Mouse (Mus musculus): ENCODE data around the gene Cabp2. TPM values are rescaled to one million over a fixed set of nuclear protein-coding genes. Genes with fewer than 3 reads are reported as not detected.

The Cabp2 gene
- polyA plus RNA-seq, 1 experiment, result not detected

- H3K4me3 ChIP-seq (ENCODE audit: insufficient read depth, low read length), result no peak overlapping the region
- H3K27ac ChIP-seq (ENCODE audit: insufficient read depth, low read length), result no peak overlapping the region
- TF ChIP-seq CTCF (IDR thresholded peaks at IDR 0.05; ENCODE audit: borderline replicate concordance, insufficient read depth, low read length), result no peak
- no peak for TF ChIP-seq POLR2A (IDR thresholded peaks at IDR 0.05; ENCODE audit: low read depth, low read length)
- H3K4me1 ChIP-seq (ENCODE audit: control insufficient read depth, insufficient read depth, low read length), result no peaks in the 10 kb centered on the region
Measured at GRCm38 (mm10) chr19:4091383-4091782, 10.0 kb downstream of the Cabp2 start.

DNA sequence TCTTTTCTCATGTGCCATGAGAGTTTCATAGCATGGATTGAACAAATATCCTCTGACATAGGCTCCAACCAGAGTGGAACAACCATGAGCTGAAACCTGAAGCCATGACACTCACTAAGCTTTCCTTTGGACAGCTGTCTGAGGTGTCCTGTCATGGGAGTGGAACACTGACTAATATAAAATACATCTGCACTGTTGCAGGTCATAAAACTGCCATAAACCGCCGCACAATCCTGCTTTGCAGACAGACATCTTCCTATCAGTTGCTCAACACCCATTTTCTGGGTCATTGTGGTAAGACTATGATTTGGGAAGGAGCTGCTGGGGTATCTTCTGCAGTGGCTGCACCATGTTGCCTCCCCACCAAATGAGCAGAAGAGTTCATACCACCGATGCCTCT, 11.4 kb downstream of the Cabp2 start:
- no peak for TF ChIP-seq POLR2A (IDR thresholded peaks at IDR 0.05; ENCODE audit: low read depth, low read length)
- no peak for TF ChIP-seq CTCF (IDR thresholded peaks at IDR 0.05; ENCODE audit: borderline replicate concordance, insufficient read depth, low read length)
- no peak overlapping the region for H3K4me3 ChIP-seq (ENCODE audit: insufficient read depth, low read length)
- H3K4me1 ChIP-seq (ENCODE audit: control insufficient read depth, insufficient read depth, low read length), result no peaks in the 10 kb centered on the region
- H3K27ac ChIP-seq (ENCODE audit: insufficient read depth, low read length), result no peak overlapping the region

DNA sequence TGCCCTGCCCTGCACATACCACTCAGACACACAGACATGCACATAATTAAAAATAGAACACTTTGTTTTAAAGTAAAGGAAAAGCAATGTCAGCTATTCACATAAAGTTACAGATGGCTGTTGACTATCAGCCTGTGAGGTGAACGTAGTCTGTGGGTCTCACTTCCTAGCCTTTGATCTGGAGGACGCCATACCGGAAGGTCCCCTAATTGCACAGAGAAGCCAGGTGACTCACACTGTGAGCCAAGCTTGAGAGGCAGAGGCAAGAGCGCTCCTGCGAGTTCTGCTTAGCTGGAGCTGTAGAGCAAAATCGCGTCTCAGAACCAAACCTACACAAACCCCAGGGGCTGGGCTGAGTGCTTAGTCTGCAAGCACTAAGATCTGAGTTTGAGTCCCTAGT, 12.4 kb downstream of the Cabp2 start:
- Histone ChIP-seq H3K4me1 (ENCODE audit: control insufficient read depth, insufficient read depth, low read length) (no peaks in the 10 kb centered on the region), H3K4me3 (ENCODE audit: insufficient read depth, low read length) (no peak overlapping the region)
- TF ChIP-seq CTCF (IDR thresholded peaks at IDR 0.05; ENCODE audit: borderline replicate concordance, insufficient read depth, low read length) (no peak), POLR2A (IDR thresholded peaks at IDR 0.05; ENCODE audit: low read depth, low read length) (no peak)

DNA sequence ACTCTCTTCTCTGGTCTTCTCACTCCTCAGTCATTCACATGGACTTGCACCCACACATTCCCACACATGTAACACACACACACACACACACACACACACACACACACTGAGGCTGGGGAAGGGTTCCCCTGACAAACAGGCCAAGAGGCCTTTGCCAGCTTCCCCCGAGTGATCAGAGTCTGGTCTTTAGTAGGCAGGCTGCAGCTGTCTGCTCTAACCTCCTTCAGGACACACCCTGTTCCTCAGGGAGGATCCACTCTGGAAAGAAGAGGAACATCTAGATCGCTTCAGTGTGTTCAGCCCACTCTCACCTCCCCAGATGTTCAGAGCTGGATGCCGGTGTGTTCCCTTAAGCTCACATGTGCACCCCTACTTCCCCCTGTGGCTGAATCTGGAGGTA, 13.0 kb downstream of the Cabp2 start:
- Histone ChIP-seq H3K27ac (ENCODE audit: insufficient read depth, low read length) (no peak overlapping the region), H3K4me3 (ENCODE audit: insufficient read depth, low read length) (no peak overlapping the region), H3K4me1 (ENCODE audit: control insufficient read depth, insufficient read depth, low read length) (peaks cover 2% of the 10 kb centered on the region; the same call in 1 of the 2 replicates)
- TF ChIP-seq CTCF (IDR thresholded peaks at IDR 0.05; ENCODE audit: borderline replicate concordance, insufficient read depth, low read length) (no peak), POLR2A (IDR thresholded peaks at IDR 0.05; ENCODE audit: low read depth, low read length) (no peak)

More for the DNA sequence above, 12.4 kb downstream of the Cabp2 start:
- H3K27ac ChIP-seq (ENCODE audit: insufficient read depth, low read length), result no peak overlapping the region

- H3K4me1 ChIP-seq (ENCODE audit: control insufficient read depth, insufficient read depth, low read length), result peaks cover 5% of the 10 kb centered on the region; the same call in 1 of the 2 replicates
- no peak for TF ChIP-seq CTCF (IDR thresholded peaks at IDR 0.05; ENCODE audit: borderline replicate concordance, insufficient read depth, low read length)
- TF ChIP-seq POLR2A (IDR thresholded peaks at IDR 0.05; ENCODE audit: low read depth, low read length), result no peak
Measured at GRCm38 (mm10) chr19:4094774-4095303, 13.5 kb downstream of the Cabp2 start.

GRCm38 (mm10) chr19:4095802-4096201, 14.4 kb downstream of the Cabp2 start:
- Histone ChIP-seq H3K4me3 (ENCODE audit: insufficient read depth, low read length) (no peak overlapping the region), H3K27ac (ENCODE audit: insufficient read depth, low read length) (no peak overlapping the region), H3K4me1 (ENCODE audit: control insufficient read depth, insufficient read depth, low read length) (peaks cover 5% of the 10 kb centered on the region; the same call in 1 of the 2 replicates)
- TF ChIP-seq CTCF (IDR thresholded peaks at IDR 0.05; ENCODE audit: borderline replicate concordance, insufficient read depth, low read length) (no peak), POLR2A (IDR thresholded peaks at IDR 0.05; ENCODE audit: low read depth, low read length) (no peak)

More at GRCm38 (mm10) chr19:4094774-4095303, 13.5 kb downstream of the Cabp2 start:
- Histone ChIP-seq H3K4me3 (ENCODE audit: insufficient read depth, low read length) (no peak overlapping the region), H3K27ac (ENCODE audit: insufficient read depth, low read length) (no peak overlapping the region)

DNA sequence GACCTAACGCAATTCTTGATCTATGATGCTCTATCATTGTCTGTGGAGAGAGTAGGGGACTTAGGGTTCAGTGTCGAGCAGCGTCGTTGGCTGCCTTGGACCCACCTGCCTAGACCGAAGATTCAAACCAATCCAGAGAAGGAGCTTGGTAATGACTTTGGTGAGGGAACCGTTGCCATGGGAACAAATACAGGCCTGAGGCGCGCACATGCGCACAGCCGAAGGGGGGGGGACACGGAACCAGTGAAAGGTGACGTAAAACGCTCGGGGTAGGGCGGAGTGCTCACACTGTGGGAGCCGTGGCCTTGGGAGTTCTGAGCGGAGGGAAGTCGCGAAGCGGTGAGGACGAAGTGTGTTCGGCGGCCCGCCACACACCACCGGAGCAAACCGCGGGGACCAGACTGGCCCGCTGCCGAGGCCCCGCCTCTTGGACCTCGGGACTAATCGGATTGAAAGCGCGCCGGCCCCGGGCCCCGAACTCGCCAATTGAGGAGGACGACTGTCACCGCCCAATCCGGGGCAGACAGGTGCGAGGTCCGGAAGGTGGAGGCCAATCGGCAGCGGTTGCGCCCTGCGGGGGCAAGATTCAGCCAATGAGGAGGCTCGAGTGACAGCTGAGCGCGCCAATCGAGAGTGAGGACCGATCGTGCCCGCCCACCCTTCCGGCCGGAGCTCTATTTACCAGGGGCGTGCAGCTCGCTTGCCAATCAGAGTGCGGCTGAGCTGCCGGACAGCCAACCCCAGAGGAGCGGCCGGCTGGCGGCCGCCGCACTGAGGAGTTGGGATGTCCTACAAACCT, 15.5 kb downstream of the Cabp2 start, which contains the start of gene Cdk2ap2:
Gene Cdk2ap2, plus strand, starts transcription at position 541 of the 799 bp plus-strand sequence.
- Histone ChIP-seq H3K4me1 (ENCODE audit: control insufficient read depth, insufficient read depth, low read length) (peaks cover 5% of the 10 kb centered on the region; the same call in 1 of the 2 replicates), H3K4me3 (ENCODE audit: insufficient read depth, low read length) (peak within 1 kb of the TSS; percentile 58), H3K27ac (ENCODE audit: insufficient read depth, low read length) (peak within 1 kb of the TSS; percentile 21; the same call in 1 of the 2 replicates)
- peak; percentile 38; the same call in 1 of the 2 replicates for TF ChIP-seq POLR2A (IDR thresholded peaks at IDR 0.05; ENCODE audit: low read depth, low read length)
- TF ChIP-seq CTCF (IDR thresholded peaks at IDR 0.05; ENCODE audit: borderline replicate concordance, insufficient read depth, low read length), result no peak

DNA sequence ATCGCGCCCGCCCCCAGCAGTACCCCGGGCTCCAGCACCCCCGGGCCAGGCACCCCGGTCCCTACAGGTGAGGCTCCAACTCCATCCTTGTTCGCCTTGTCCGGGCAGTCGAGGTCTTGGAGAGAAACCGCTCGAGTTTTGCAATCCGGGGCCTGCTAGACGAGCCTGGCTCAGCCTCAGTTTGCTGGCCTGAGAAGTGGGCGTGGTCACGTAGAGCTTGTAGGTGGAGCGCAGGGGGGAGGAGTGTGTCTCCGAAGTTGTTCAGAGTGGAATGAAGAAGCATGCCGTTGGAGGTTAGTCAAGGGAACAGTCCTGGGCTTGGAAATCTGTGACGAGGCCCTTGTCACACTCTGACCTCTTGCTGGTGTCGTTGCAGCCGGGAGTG, 16.1 kb downstream of the Cabp2 start:
- Histone ChIP-seq H3K4me1 (ENCODE audit: control insufficient read depth, insufficient read depth, low read length) (peaks cover 5% of the 10 kb centered on the region; the same call in 1 of the 2 replicates), H3K27ac (ENCODE audit: insufficient read depth, low read length) (peak overlapping the region; percentile 21; the same call in 1 of the 2 replicates), H3K4me3 (ENCODE audit: insufficient read depth, low read length) (peak overlapping the region; percentile 58)
- peak; percentile 1; the same call in 1 of the 2 replicates for TF ChIP-seq POLR2A (IDR thresholded peaks at IDR 0.05; ENCODE audit: low read depth, low read length)
- no peak for TF ChIP-seq CTCF (IDR thresholded peaks at IDR 0.05; ENCODE audit: borderline replicate concordance, insufficient read depth, low read length)

GRCm38 (mm10) chr19:4098426-4098825, 17.0 kb downstream of the Cabp2 start:
- H3K27ac ChIP-seq (ENCODE audit: insufficient read depth, low read length), result no peak overlapping the region
- no peak overlapping the region for H3K4me3 ChIP-seq (ENCODE audit: insufficient read depth, low read length)
- peaks cover 5% of the 10 kb centered on the region; the same call in 1 of the 2 replicates for H3K4me1 ChIP-seq (ENCODE audit: control insufficient read depth, insufficient read depth, low read length)
- TF ChIP-seq CTCF (IDR thresholded peaks at IDR 0.05; ENCODE audit: borderline replicate concordance, insufficient read depth, low read length) (no peak), POLR2A (IDR thresholded peaks at IDR 0.05; ENCODE audit: low read depth, low read length) (no peak)

DNA sequence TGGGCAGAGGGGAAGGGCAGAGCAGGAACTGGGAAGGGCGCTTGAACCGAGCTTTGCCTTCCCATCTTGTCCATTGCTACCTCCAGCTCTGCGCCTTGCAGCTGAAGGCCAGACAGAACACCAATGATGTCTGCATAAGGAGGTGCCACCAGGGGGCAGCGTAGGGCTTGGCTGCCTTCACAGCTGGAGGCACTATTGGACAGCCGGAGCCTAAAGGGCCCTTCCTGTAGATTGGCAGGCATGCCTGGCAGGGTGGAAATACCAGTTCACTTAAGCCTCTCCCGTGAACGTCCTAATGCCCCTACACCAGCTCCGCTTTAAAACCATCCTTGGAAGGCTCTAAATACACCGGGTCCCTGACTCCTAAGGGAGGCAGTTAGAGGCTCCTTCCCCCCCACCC, 17.7 kb downstream of the Cabp2 start:
- TF ChIP-seq CTCF (IDR thresholded peaks at IDR 0.05; ENCODE audit: borderline replicate concordance, insufficient read depth, low read length), result peak; percentile 95
- peak; percentile 41; the same call in 1 of the 2 replicates for TF ChIP-seq POLR2A (IDR thresholded peaks at IDR 0.05; ENCODE audit: low read depth, low read length)
- H3K27ac ChIP-seq (ENCODE audit: insufficient read depth, low read length), result peak overlapping the region; percentile 23
- H3K4me1 ChIP-seq (ENCODE audit: control insufficient read depth, insufficient read depth, low read length), result peaks cover 5% of the 10 kb centered on the region; the same call in 1 of the 2 replicates
- no peak overlapping the region for H3K4me3 ChIP-seq (ENCODE audit: insufficient read depth, low read length)
